Mouse (Mus musculus) cerebellum, adult 2 months (tissue): ENCODE measurements around the gene Dnajb5. TPM values are rescaled to one million over a fixed set of nuclear protein-coding genes. Genes with fewer than 3 reads are reported as not detected.

ENCODE experiments used
- DNase-seq, 2 experiments: peaks; one replicate each; pipeline ENCODE4 v3.0.0; 2021
- H3K27ac ChIP-seq: fragments of 200-500 bp; 2 replicates; pipeline ENCODE4 v1.5.1; 2012; ENCODE audit warnings: low read length, control low read depth, inconsistent platforms; ENCODE audit not compliant: insufficient read depth
- H3K27me3 ChIP-seq: fragments of 200-500 bp; 2 replicates; pipeline ENCODE4 v1.6.1; 2012; ENCODE audit warnings: inconsistent platforms, mild to moderate bottlenecking, low read length, moderate library complexity; ENCODE audit not compliant: control insufficient read depth, insufficient read depth
- H3K4me1 ChIP-seq: fragments of 200-500 bp; 2 replicates; pipeline ENCODE4 v1.6.1; 2011; ENCODE audit warnings: low read length; ENCODE audit not compliant: control insufficient read depth, insufficient read depth
- H3K4me3 ChIP-seq: fragments of 200-500 bp; replicated peaks from 2 replicates; pipeline ENCODE3; 2011; ENCODE audit warnings: mild to moderate bottlenecking, low read depth, low read length, control low read depth; ENCODE audit not compliant: insufficient read depth
- CTCF ChIP-seq: fragments of 200-500 bp; IDR thresholded peaks from 2 replicates; pipeline ENCODE4 v1.5.1; 2011; ENCODE audit warnings: low read depth, mild to moderate bottlenecking, control low read depth, low read length, moderate library complexity, borderline replicate concordance; ENCODE audit not compliant: insufficient read depth
- POLR2A ChIP-seq: fragments of 200-500 bp; IDR thresholded peaks from 2 replicates; pipeline ENCODE4 v1.6.1; 2011; ENCODE audit warnings: low read length, control low read depth, borderline replicate concordance; ENCODE audit not compliant: insufficient read depth
- WGBS: fragments of 180-500 bp; shearing (Covaris S2); methylation state at CpG from one replicate; pipeline ENCODE4 v1.1.7; 2018; 5-methylcytosine and 5-hydroxymethylcytosine counted together
- polyA plus RNA-seq: library from polyadenylated mRNA; depleted of rRNA; stranded (reverse); fragments of >200 nt; gene quantifications from 2 replicates; pipeline ENCODE4 v1.2.3, GENCODE M21; 2012

Gene Dnajb5
- polyA plus RNA-seq, 1 experiment, result 55.0 TPM

GRCm38 (mm10) chr4:42924095-42924710 is 25.4 kb upstream of the Dnajb5 start:
- Histone ChIP-seq H3K27me3 (no peaks in the 10 kb centered on the region), H3K27ac (no peak overlapping the region), H3K4me3 (no peak overlapping the region), H3K4me1 (no peaks in the 10 kb centered on the region)
- 81% methylated on average over 13 of the region's 13 CpGs for WGBS
- no peak for DNase-seq
- no peak for TF ChIP-seq CTCF

- no peak for DNase-seq
- WGBS, result 89% methylated on average over 5 of the region's 5 CpGs
Observed at GRCm38 (mm10) chr4:42928209-42928608, 21.4 kb upstream of the Dnajb5 start.

GRCm38 (mm10) chr4:42928952-42929351 is 20.7 kb upstream of the Dnajb5 start:
- H3K4me3 ChIP-seq, result no peak overlapping the region
- no peak for DNase-seq
- TF ChIP-seq POLR2A (no peak), CTCF (no peak)
- no peaks in the 10 kb centered on the region for H3K4me1 ChIP-seq
- 95% methylated on average over 9 of the region's 9 CpGs for WGBS
- H3K27ac ChIP-seq, result no peak overlapping the region
- no peaks in the 10 kb centered on the region for H3K27me3 ChIP-seq

More at GRCm38 (mm10) chr4:42928209-42928608, 21.4 kb upstream of the Dnajb5 start:
- Histone ChIP-seq H3K4me3 (no peak overlapping the region), H3K27me3 (no peaks in the 10 kb centered on the region), H3K27ac (no peak overlapping the region), H3K4me1 (no peaks in the 10 kb centered on the region)
- TF ChIP-seq CTCF (no peak; the same call in 1 of the 2 replicates), POLR2A (no peak)

DNA sequence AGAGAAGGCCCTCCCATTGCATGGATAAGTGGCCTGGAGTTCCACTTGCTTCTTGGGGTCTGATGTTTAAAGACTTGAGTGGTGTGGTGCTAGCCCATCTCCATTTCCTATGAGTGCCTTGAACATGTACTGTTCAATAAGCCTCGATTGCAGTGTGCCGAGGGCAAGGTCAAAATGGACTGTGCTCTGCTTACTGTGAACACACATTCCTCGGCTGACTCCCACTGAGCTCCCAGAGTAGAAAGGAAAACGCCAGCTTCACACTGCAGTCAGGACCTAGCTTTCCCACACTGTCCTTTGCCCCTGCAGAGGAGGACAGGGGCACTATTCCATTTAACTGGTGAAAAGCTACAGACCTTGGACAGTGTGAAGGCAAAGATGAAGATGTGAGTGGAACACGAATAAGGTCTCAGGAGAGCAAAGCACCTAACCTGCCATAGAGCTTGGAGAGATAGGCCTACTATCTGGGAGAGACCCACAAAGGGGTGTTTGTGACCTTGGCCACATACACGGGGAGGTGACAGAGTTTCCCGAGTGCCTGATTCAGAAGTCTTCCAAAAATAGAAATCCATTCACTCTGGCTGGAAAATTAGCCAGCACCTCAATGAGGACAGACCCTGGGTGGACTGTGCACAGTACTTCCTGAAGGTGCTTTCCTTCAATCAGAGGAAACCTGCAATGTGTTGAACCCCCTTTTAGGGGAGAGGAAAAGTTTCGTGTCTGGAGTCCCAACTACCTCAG is 17.2 kb upstream of the Dnajb5 start:
- 57% methylated on average over 8 of the region's 8 CpGs for WGBS
- Histone ChIP-seq H3K4me1 (no peaks in the 10 kb centered on the region), H3K4me3 (no peak overlapping the region), H3K27ac (no peak overlapping the region), H3K27me3 (no peaks in the 10 kb centered on the region)
- DNase-seq, result no peak
- TF ChIP-seq POLR2A (no peak), CTCF (no peak)

DNA sequence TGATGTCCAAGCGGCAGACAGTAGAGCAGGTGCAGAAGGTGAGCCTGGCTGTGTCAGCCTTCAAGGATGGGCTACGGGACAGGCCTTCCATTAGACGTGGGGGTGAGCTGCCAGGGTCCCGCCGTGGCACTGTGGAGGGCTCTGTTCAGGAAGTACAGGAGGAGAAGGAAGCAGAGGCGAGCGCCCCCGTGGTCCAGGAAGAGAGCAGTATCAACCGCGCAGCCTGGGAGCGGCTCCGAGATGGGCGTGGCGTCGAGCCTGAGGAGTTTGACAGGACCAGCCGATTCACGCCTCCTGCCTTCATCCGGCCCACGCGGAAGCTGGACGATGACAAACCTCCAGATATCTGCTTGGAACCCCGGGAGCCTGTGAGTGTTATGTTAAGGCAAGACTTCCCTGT is 16.0 kb upstream of the Dnajb5 start:
- no peak overlapping the region for H3K4me3 ChIP-seq
- H3K27me3 ChIP-seq, result no peaks in the 10 kb centered on the region
- no peak for TF ChIP-seq CTCF
- WGBS, result 15% methylated on average over 22 of the region's 22 CpGs
- no peak overlapping the region for H3K27ac ChIP-seq
- DNase-seq, result peak in 1 of 2 experiments; percentile 24
- H3K4me1 ChIP-seq, result no peaks in the 10 kb centered on the region

- no peak for DNase-seq
- Histone ChIP-seq H3K4me3 (no peak overlapping the region), H3K27me3 (no peaks in the 10 kb centered on the region), H3K27ac (no peak overlapping the region), H3K4me1 (peaks cover 2% of the 10 kb centered on the region; the same call in 1 of the 2 replicates)
- WGBS, result 67% methylated on average over 7 of the region's 7 CpGs
- no peak for TF ChIP-seq POLR2A
- TF ChIP-seq CTCF, result no peak
Observed at GRCm38 (mm10) chr4:42941396-42941795, 8.2 kb upstream of the Dnajb5 start.

GRCm38 (mm10) chr4:42943341-42943740 is 6.3 kb upstream of the Dnajb5 start:
- Histone ChIP-seq H3K4me1 (peaks cover 2% of the 10 kb centered on the region), H3K4me3 (no peak overlapping the region), H3K27ac (no peak overlapping the region), H3K27me3 (no peaks in the 10 kb centered on the region)
- no peak for TF ChIP-seq POLR2A
- no peak for TF ChIP-seq CTCF
- DNase-seq, result no peak
- 43% methylated on average over 5 of the region's 5 CpGs for WGBS

DNA sequence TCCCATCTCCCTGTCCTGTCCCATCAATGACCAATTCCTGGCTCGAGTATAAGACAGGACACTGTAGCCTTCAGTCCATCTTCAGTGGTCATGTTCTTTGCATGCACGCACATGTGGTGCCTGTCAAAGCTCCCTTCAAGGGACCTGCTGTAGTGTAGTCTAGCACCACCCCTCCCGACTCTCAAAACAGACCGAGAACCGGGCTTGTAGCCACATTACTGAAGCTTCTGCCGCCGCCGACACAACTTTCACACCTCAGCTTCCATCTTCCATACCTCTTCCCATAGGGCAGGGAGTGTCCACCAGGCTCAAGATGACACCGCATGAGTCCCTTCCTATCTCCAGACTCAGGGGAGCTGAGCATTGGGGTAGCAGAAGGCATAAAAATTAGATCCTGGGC is 5.4 kb upstream of the Dnajb5 start:
- TF ChIP-seq POLR2A (no peak), CTCF (no peak)
- Histone ChIP-seq H3K27me3 (no peaks in the 10 kb centered on the region), H3K4me3 (no peak overlapping the region), H3K4me1 (peaks cover 2% of the 10 kb centered on the region), H3K27ac (no peak overlapping the region)
- DNase-seq, result no peak
- WGBS, result 79% methylated on average over 9 of the region's 9 CpGs
